Mouse (Mus musculus): ENCODE results near the gene Nup107. TPM values are rescaled to one million over a fixed set of nuclear protein-coding genes. Genes with fewer than 3 reads are reported as not detected.

Nup107 gene
- total RNA-seq, 2 experiments from 2014 or later = 17.3 to 20.7 TPM

- DNase-seq (ENCODE audit: low spot score in 2 of 2) = no peak
These were observed 39.5 kb downstream of the Nup107 start for GRCm38 (mm10) chr10:117752851-117753647.

- DNase-seq (ENCODE audit: low spot score in 2 of 2) = no peak
These were observed 40.1 kb downstream of the Nup107 start for GRCm38 (mm10) chr10:117752304-117752821.

GRCm38 (mm10) chr10:117751744-117752143 lies 40.8 kb downstream of the Nup107 start:
- DNase-seq (ENCODE audit: low spot score in 2 of 2) = no peak

- no peak for DNase-seq (ENCODE audit: low spot score in 2 of 2)
These were observed 41.3 kb downstream of the Nup107 start for GRCm38 (mm10) chr10:117751282-117751610.

GRCm38 (mm10) chr10:117750529-117751281 lies 41.8 kb downstream of the Nup107 start:
- no peak for DNase-seq (ENCODE audit: low spot score in 2 of 2)

GRCm38 (mm10) chr10:117749787-117750343 lies 42.6 kb downstream of the Nup107 start:
- no peak for DNase-seq (ENCODE audit: low spot score in 2 of 2)

- no peak for DNase-seq (ENCODE audit: low spot score in 2 of 2)
These were observed 43.3 kb downstream of the Nup107 start for GRCm38 (mm10) chr10:117749050-117749686.

- no peak for DNase-seq (ENCODE audit: low spot score in 2 of 2)
These were observed 44.0 kb downstream of the Nup107 start for GRCm38 (mm10) chr10:117748276-117749049.

GRCm38 (mm10) chr10:117747711-117748110 lies 44.8 kb downstream of the Nup107 start:
- no peak for DNase-seq (ENCODE audit: low spot score in 2 of 2)

GRCm38 (mm10) chr10:117746297-117746883 lies 46.1 kb downstream of the Nup107 start, which contains the start of gene Slc35e3:
Slc35e3 (minus strand) TSS chr10:117746365.
- DNase-seq (ENCODE audit: low spot score in 2 of 2) = peak; percentile 95 to 98

- peak in 1 of 2 experiments; percentile 22 for DNase-seq (ENCODE audit: low spot score in 2 of 2)
These were observed 46.8 kb downstream of the Nup107 start for GRCm38 (mm10) chr10:117745570-117746296.

- DNase-seq (ENCODE audit: low spot score in 2 of 2) = no peak
These were observed 48.6 kb downstream of the Nup107 start for GRCm38 (mm10) chr10:117743917-117744316.

- DNase-seq (ENCODE audit: low spot score in 2 of 2) = no peak
These were observed 49.3 kb downstream of the Nup107 start for GRCm38 (mm10) chr10:117743182-117743581.

- no peak for DNase-seq (ENCODE audit: low spot score in 2 of 2)
These were observed 49.9 kb downstream of the Nup107 start for GRCm38 (mm10) chr10:117742618-117743017.

- DNase-seq (ENCODE audit: low spot score in 2 of 2) = no peak
These were observed 50.6 kb downstream of the Nup107 start for GRCm38 (mm10) chr10:117741698-117742475.

- DNase-seq (ENCODE audit: low spot score in 2 of 2) = no peak
These were observed 51.6 kb downstream of the Nup107 start for GRCm38 (mm10) chr10:117740921-117741320.

GRCm38 (mm10) chr10:117740171-117740570 lies 52.3 kb downstream of the Nup107 start:
- no peak for DNase-seq (ENCODE audit: low spot score in 2 of 2)

- DNase-seq (ENCODE audit: low spot score in 2 of 2) = no peak
These were observed 52.9 kb downstream of the Nup107 start for GRCm38 (mm10) chr10:117739648-117739948.
